In genomic region chr2:152738341-152738740, GRCm38 (mm10) we compare ENCODE assay signal across 9 mouse cellular contexts. TPM values are rescaled to one million over a fixed set of nuclear protein-coding genes. Genes with fewer than 3 reads are reported as not detected.
A peak's percentile ranks its signal among the peaks of the same experiment; 100 is the strongest.
DNase-seq lines count a peak whose midpoint lies in the region; ATAC-seq and TF ChIP-seq lines count a peak whose summit lies in the region.
"Had no signal": no experiment of that assay in that cellular context is flagged by ENCODE, and none has a peak within 500 bp of the region (broad histone marks: within the 10 kb centered on the region; RNA-seq: fewer than 3 reads in every experiment).

No protein-coding gene starts in this region.

- intact Hi-C loops in left cerebral cortex, postnatal 4 days (cut with DNase I), result no loop called here

- H3K4me1 ChIP-seq in spleen, adult 2 months (ENCODE audit: control insufficient read depth, insufficient read depth, insufficient read length), result peaks cover 18% of the 10 kb centered on the region
- peaks cover 30 to 52% of the 10 kb centered on the region in 2 experiments for H3K4me1 ChIP-seq in liver, embryonic 14.5 days (replicated peaks; ENCODE audit: control insufficient read depth in 2 of 2, insufficient read depth in 2 of 2, low read length in 1 of 2)

- peak overlapping the region; percentile 93 for H3K4me2 ChIP-seq in liver, embryonic 14.5 days (ENCODE audit: low read depth)

- H3K27ac ChIP-seq in spleen, adult 2 months (ENCODE audit: insufficient read depth, low read length), result 0 out of 2 replicates have a peak overlapping the region, but pooled peaks have one; percentile 27
- H3K27ac ChIP-seq in liver, embryonic 14.5 days, result peak overlapping the region; percentile 4

- peak; percentile 65 for DNase-seq in adrenal gland, postnatal 10 days
- no peak for DNase-seq in adrenal gland, postnatal 25 days
- no peak for DNase-seq in spleen, adult 2 months (ENCODE audit: low read depth in 1 of 2, low spot score in 2 of 2)
- no peak for DNase-seq in spleen, postnatal 14 days (ENCODE audit: low spot score in 2 of 2)
- no peak for DNase-seq in liver, embryonic 14.5 days (ENCODE audit: low read depth in 3 of 3, low spot score in 3 of 3)
- DNase-seq in urinary bladder, adult 2 months (ENCODE audit: low spot score), result no peak
- no peak for DNase-seq in left cerebral cortex, postnatal 4 days
- DNase-seq in testis, postnatal 10 days (ENCODE audit: low spot score), result no peak
- DNase-seq: layer of hippocampus, postnatal 36 days had no signal

- H3K36me3 ChIP-seq in spleen, adult 2 months (ENCODE audit: control insufficient read depth, insufficient read depth, low read length), result no peaks in the 10 kb centered on the region
- no peaks in the 10 kb centered on the region for H3K36me3 ChIP-seq in liver, embryonic 14.5 days (replicated peaks; ENCODE audit: control insufficient read depth, insufficient read depth, low read depth)

- H3K4me3 ChIP-seq in spleen, adult 2 months (ENCODE audit: extremely low read depth, insufficient read depth, insufficient read length), result no peak overlapping the region
- H3K4me3 ChIP-seq in liver, embryonic 14.5 days (ENCODE audit: insufficient read depth in 1 of 2, low read depth in 2 of 2, low read length in 2 of 2), result peak overlapping the region; percentile 54 to 61

- no peak overlapping the region for H3K9ac ChIP-seq in liver, embryonic 14.5 days (replicated peaks)

- no peak for TF ChIP-seq POLR2A in spleen, adult 2 months (IDR thresholded peaks at IDR 0.05; ENCODE audit: low read depth, low read length)

- peaks cover 16% of the 10 kb centered on the region for H3K27me3 ChIP-seq in spleen, adult 2 months (ENCODE audit: control insufficient read depth, insufficient read depth, low read length)
- H3K27me3 ChIP-seq in liver, embryonic 14.5 days (ENCODE audit: control insufficient read depth, insufficient read depth, low read length), result peaks cover 6% of the 10 kb centered on the region; the same call in 1 of the 2 replicates

- no peak for ATAC-seq in liver, embryonic 14.5 days (ENCODE audit: insufficient read depth)

- TF ChIP-seq CTCF in spleen, adult 2 months (IDR thresholded peaks at IDR 0.05; ENCODE audit: extremely low read depth, insufficient read depth, insufficient read length, insufficient replicate concordance), result no peak
- TF ChIP-seq CTCF in liver, embryonic 14.5 days (IDR thresholded peaks at IDR 0.05; ENCODE audit: low read depth), result no peak

- no peaks in the 10 kb centered on the region for H3K9me3 ChIP-seq in liver, embryonic 14.5 days (ENCODE audit: control insufficient read depth, low read length)

- no peak for TF ChIP-seq EP300 in liver, embryonic 14.5 days (IDR thresholded peaks at IDR 0.05; ENCODE audit: low read depth)

- 77% methylated on average over 2 of the region's 2 CpGs for WGBS in spleen, adult 2 months
- 64% methylated on average over 2 of the region's 2 CpGs for whole genome bisulfite sequencing in liver, embryonic 14.5 days (ENCODE audit: insufficient replicate concordance)

RNA-seq across cellular contexts. Expression of gene Id1, which starts 2.3 kb away (rescaled TPM):
- total RNA-seq in adrenal gland, postnatal 10 days (2021), result 100 to 1,000 TPM; 112 to 182 TPM
- 73.3 and 81.1 TPM in 2 replicates for total RNA-seq in adrenal gland, postnatal 25 days (2021)
- polyA plus RNA-seq in spleen, adult 2 months (2012; rRNA removed), result 53.5 and 84.4 TPM in 2 replicates
- 45.6 and 50.6 TPM in 2 replicates for polyA plus RNA-seq in liver, embryonic 14.5 days (2012; rRNA removed)
- polyA plus RNA-seq in liver, embryonic 14.5 days (2014; fragmentation: Nextera tagmentation; extraction: Ambion mirVana), result 20.7 and 22.6 TPM in 2 replicates
- polyA plus RNA-seq in urinary bladder, adult 2 months (2012; rRNA removed), result 416 and 633 TPM in 2 replicates
- total RNA-seq in left cerebral cortex, postnatal 4 days (2021), result 10 to 100 TPM; 25.6 to 27.6 TPM

RNA-seq across cellular contexts. Expression of gene Cox4i2, which starts 15.6 kb away (rescaled TPM):
- 1 to 10 TPM; 8.0 to 8.3 TPM for total RNA-seq in adrenal gland, postnatal 10 days (2021)
- total RNA-seq in adrenal gland, postnatal 25 days (2021), result 4.2 and 4.3 TPM in 2 replicates
- polyA plus RNA-seq in spleen, adult 2 months (2012; rRNA removed), result 0.56 and 0.59 TPM in 2 replicates
- 0.51 and 0.92 TPM in 2 replicates for polyA plus RNA-seq in liver, embryonic 14.5 days (2012; rRNA removed)
- 0.47 and 0.51 TPM in 2 replicates for polyA plus RNA-seq in liver, embryonic 14.5 days (2014; fragmentation: Nextera tagmentation; extraction: Ambion mirVana)
- polyA plus RNA-seq in urinary bladder, adult 2 months (2012; rRNA removed), result 9.6 and 10.0 TPM in 2 replicates
- 1 to 10 TPM; 1.7 to 1.9 TPM for total RNA-seq in left cerebral cortex, postnatal 4 days (2021)

RNA-seq across cellular contexts. Expression of gene Mcts2, which starts 51.5 kb away (rescaled TPM):
- total RNA-seq in adrenal gland, postnatal 10 days (2021), result 10 to 100 TPM; 24.5 to 26.7 TPM
- 34.2 and 37.9 TPM in 2 replicates for total RNA-seq in adrenal gland, postnatal 25 days (2021)
- polyA plus RNA-seq in spleen, adult 2 months (2012; rRNA removed), result 0.79 and 1.5 TPM in 2 replicates
- 4.3 and 10.3 TPM in 2 replicates for polyA plus RNA-seq in liver, embryonic 14.5 days (2012; rRNA removed)
- polyA plus RNA-seq in liver, embryonic 14.5 days (2014; fragmentation: Nextera tagmentation; extraction: Ambion mirVana), result 14.7 and 15.2 TPM in 2 replicates
- polyA plus RNA-seq in urinary bladder, adult 2 months (2012; rRNA removed), result 17.1 and 17.8 TPM in 2 replicates
- total RNA-seq in left cerebral cortex, postnatal 4 days (2021), result 10 to 100 TPM; 30.4 to 32.5 TPM
